Mouse (Mus musculus): ENCODE results near the gene Auts2. TPM values are rescaled to one million over a fixed set of nuclear protein-coding genes. Genes with fewer than 3 reads are reported as not detected.

The Auts2 gene
- polyA plus RNA-seq, 1 experiment from 2014 or later, result 70.9 TPM

GRCm38 (mm10) chr5:131458700-131459099 lies 1084.4 kb downstream of the Auts2 start:
- H3K9ac ChIP-seq, result no peak overlapping the region
- WGBS, result 25% methylated on average over 6 of the region's 6 CpGs
- H3K4me1 ChIP-seq, result peaks cover 13% of the 10 kb centered on the region
- H3K36me3 ChIP-seq (replicated peaks), result peaks cover 23% of the 10 kb centered on the region
- peak overlapping the region; percentile 51 for H3K27ac ChIP-seq
- no peaks in the 10 kb centered on the region for H3K9me3 ChIP-seq
- no peak overlapping the region for H3K4me3 ChIP-seq
- no peak overlapping the region for H3K4me2 ChIP-seq
- H3K27me3 ChIP-seq (replicated peaks), result no peaks in the 10 kb centered on the region
- no peak for ATAC-seq (replicated peaks)

- peak; percentile 53; the same call in 1 of the 2 replicates for ATAC-seq (replicated peaks)
- H3K27me3 ChIP-seq (replicated peaks), result no peaks in the 10 kb centered on the region
- peaks cover 13% of the 10 kb centered on the region for H3K4me1 ChIP-seq
- peaks cover 23% of the 10 kb centered on the region for H3K36me3 ChIP-seq (replicated peaks)
- H3K4me2 ChIP-seq, result no peak overlapping the region
- H3K27ac ChIP-seq, result peak overlapping the region; percentile 51
- H3K4me3 ChIP-seq, result no peak overlapping the region
- no peaks in the 10 kb centered on the region for H3K9me3 ChIP-seq
- WGBS, result 52% methylated on average over 7 of the region's 7 CpGs
- no peak overlapping the region for H3K9ac ChIP-seq
Measured at GRCm38 (mm10) chr5:131457999-131458398, 1085.1 kb downstream of the Auts2 start.

- Histone ChIP-seq H3K4me3 (no peak overlapping the region), H3K36me3 (replicated peaks) (peaks cover 50% of the 10 kb centered on the region), H3K9me3 (no peaks in the 10 kb centered on the region), H3K9ac (no peak overlapping the region), H3K4me2 (no peak overlapping the region), H3K27me3 (replicated peaks) (no peaks in the 10 kb centered on the region), H3K27ac (0 out of 2 replicates have a peak overlapping the region, but pooled peaks have one; percentile 24), H3K4me1 (no peaks in the 10 kb centered on the region)
- WGBS, result 78% methylated on average over 7 of the region's 7 CpGs
- ATAC-seq (replicated peaks), result no peak
Measured at GRCm38 (mm10) chr5:131449181-131449868, 1093.8 kb downstream of the Auts2 start.

GRCm38 (mm10) chr5:131435239-131435876 lies 1107.8 kb downstream of the Auts2 start:
- ATAC-seq (replicated peaks), result peak; percentile 37; the same call in 1 of the 2 replicates
- Histone ChIP-seq H3K27ac (0 out of 2 replicates have a peak overlapping the region, but pooled peaks have one; percentile 9), H3K36me3 (replicated peaks) (peaks cover 22% of the 10 kb centered on the region), H3K9ac (no peak overlapping the region), H3K4me1 (peaks cover 8% of the 10 kb centered on the region; the same call in 1 of the 2 replicates), H3K9me3 (no peaks in the 10 kb centered on the region), H3K4me2 (no peak overlapping the region), H3K27me3 (replicated peaks) (no peaks in the 10 kb centered on the region), H3K4me3 (no peak overlapping the region)
- 50% methylated on average over 10 of the region's 10 CpGs for WGBS

DNA sequence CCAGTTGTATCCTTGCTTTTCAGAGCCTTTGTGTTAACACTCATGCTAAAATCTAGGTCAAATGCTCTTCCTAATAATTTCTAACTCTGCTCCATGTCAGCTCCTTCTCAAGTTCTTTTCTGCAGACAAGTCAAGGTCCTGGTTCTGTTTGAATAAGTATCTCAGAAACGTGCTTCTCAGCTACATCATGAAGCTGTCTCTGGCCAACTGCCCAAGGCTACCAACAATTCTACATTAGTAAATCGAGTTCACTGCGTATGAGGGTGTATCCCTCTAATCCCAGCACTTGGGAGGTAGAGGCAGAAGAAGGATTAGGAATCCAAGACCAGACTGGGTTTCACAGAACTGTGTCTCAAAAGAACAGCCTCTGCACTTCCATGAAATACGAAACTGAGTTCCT lies 1109.9 kb downstream of the Auts2 start:
- no peak for ATAC-seq (replicated peaks)
- 92% methylated on average over 4 of the region's 4 CpGs for WGBS

DNA sequence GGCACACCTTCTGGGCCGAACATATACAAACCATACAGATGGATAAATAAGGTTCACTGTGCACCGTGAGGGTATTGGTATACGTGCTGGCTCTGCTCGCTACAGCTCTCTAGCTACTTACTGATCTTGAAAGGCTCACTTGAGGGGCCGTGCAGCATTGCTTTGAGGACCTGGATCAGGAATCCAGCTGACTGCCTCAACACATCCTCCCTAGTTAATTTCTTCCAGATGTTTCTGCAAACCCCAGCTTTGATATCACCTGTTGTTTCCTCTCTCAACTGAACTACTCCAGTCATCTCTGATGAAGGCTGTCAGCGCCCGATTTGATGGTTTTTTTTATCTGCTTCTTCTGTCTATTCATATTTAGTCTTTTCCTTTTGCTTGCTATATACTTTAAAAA lies 1111.2 kb downstream of the Auts2 start:
- H3K4me3 ChIP-seq, result no peak overlapping the region
- ATAC-seq (replicated peaks), result no peak
- H3K36me3 ChIP-seq (replicated peaks), result peaks cover 7% of the 10 kb centered on the region; the same call in 1 of the 2 replicates
- WGBS, result 86% methylated on average over 7 of the region's 7 CpGs
- H3K27ac ChIP-seq, result no peak overlapping the region
- peaks cover 18% of the 10 kb centered on the region; the same call in 1 of the 2 replicates for H3K4me1 ChIP-seq
- no peak overlapping the region for H3K9ac ChIP-seq
- 0 out of 2 replicates have a peak, but pooled peaks cover 2% of the 10 kb centered on the region for H3K27me3 ChIP-seq (replicated peaks)
- no peaks in the 10 kb centered on the region for H3K9me3 ChIP-seq
- no peak overlapping the region for H3K4me2 ChIP-seq

More for the DNA sequence above, 1109.9 kb downstream of the Auts2 start:
- no peak overlapping the region for H3K9ac ChIP-seq
- H3K4me2 ChIP-seq, result no peak overlapping the region
- H3K27me3 ChIP-seq (replicated peaks), result 0 out of 2 replicates have a peak, but pooled peaks cover 2% of the 10 kb centered on the region
- no peak overlapping the region for H3K4me3 ChIP-seq
- H3K9me3 ChIP-seq, result no peaks in the 10 kb centered on the region
- H3K4me1 ChIP-seq, result peaks cover 11% of the 10 kb centered on the region; the same call in 1 of the 2 replicates
- peaks cover 7% of the 10 kb centered on the region for H3K36me3 ChIP-seq (replicated peaks)
- H3K27ac ChIP-seq, result no peak overlapping the region

- Histone ChIP-seq H3K36me3 (replicated peaks) (no peaks in the 10 kb centered on the region), H3K9me3 (no peaks in the 10 kb centered on the region), H3K27me3 (replicated peaks) (0 out of 2 replicates have a peak, but pooled peaks cover 2% of the 10 kb centered on the region), H3K4me2 (no peak overlapping the region), H3K27ac (no peak overlapping the region), H3K9ac (no peak overlapping the region), H3K4me1 (0 out of 2 replicates have a peak, but pooled peaks cover 11% of the 10 kb centered on the region), H3K4me3 (no peak overlapping the region)
- WGBS, result 32% methylated on average over 8 of the region's 8 CpGs
- ATAC-seq (replicated peaks), result no peak
Measured at GRCm38 (mm10) chr5:131430109-131430508, 1113.0 kb downstream of the Auts2 start.

DNA sequence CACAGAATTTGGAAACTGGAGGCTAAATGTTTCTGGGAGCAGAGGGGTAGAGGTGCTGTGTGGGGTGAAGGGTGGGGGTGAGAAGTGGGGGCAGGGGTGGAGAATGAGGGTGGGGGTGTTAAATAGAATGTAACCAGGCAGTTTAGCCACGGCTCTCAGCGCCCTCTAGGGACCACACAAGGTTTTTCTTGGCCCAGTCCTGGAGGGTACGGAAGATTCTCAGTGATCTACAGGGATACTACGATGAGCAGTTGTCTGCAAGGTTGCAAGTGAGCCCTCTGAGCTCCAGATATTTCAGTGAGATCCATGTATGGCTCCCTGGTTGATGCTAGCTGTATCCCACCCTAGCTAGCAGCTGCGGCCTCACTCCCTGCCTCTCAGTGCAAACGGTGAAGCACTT lies 1113.6 kb downstream of the Auts2 start:
- Histone ChIP-seq H3K27ac (no peak overlapping the region), H3K4me1 (0 out of 2 replicates have a peak, but pooled peaks cover 11% of the 10 kb centered on the region), H3K9me3 (no peaks in the 10 kb centered on the region), H3K9ac (no peak overlapping the region), H3K27me3 (replicated peaks) (0 out of 2 replicates have a peak, but pooled peaks cover 2% of the 10 kb centered on the region), H3K36me3 (replicated peaks) (no peaks in the 10 kb centered on the region), H3K4me2 (no peak overlapping the region), H3K4me3 (no peak overlapping the region)
- ATAC-seq (replicated peaks), result no peak
- WGBS, result 57% methylated on average over 6 of the region's 6 CpGs

- 0 out of 2 replicates have a peak, but pooled peaks cover 2% of the 10 kb centered on the region for H3K27me3 ChIP-seq (replicated peaks)
- H3K9me3 ChIP-seq, result no peaks in the 10 kb centered on the region
- no peak overlapping the region for H3K4me3 ChIP-seq
- H3K4me2 ChIP-seq, result no peak overlapping the region
- 0 out of 2 replicates have a peak, but pooled peaks cover 11% of the 10 kb centered on the region for H3K4me1 ChIP-seq
- H3K27ac ChIP-seq, result no peak overlapping the region
- no peaks in the 10 kb centered on the region for H3K36me3 ChIP-seq (replicated peaks)
- H3K9ac ChIP-seq, result no peak overlapping the region
- ATAC-seq (replicated peaks), result no peak
- 30% methylated on average over 11 of the region's 11 CpGs for WGBS
Measured at GRCm38 (mm10) chr5:131427734-131428413, 1115.3 kb downstream of the Auts2 start.

- Histone ChIP-seq H3K4me2 (no peak overlapping the region), H3K27me3 (replicated peaks) (no peaks in the 10 kb centered on the region), H3K9me3 (no peaks in the 10 kb centered on the region), H3K4me1 (0 out of 2 replicates have a peak, but pooled peaks cover 7% of the 10 kb centered on the region), H3K9ac (no peak overlapping the region), H3K4me3 (no peak overlapping the region), H3K36me3 (replicated peaks) (no peaks in the 10 kb centered on the region), H3K27ac (no peak overlapping the region)
- 84% methylated on average over 3 of the region's 3 CpGs for WGBS
- ATAC-seq (replicated peaks), result no peak
Measured at GRCm38 (mm10) chr5:131422737-131423136, 1120.4 kb downstream of the Auts2 start.

GRCm38 (mm10) chr5:131420406-131420805 lies 1122.7 kb downstream of the Auts2 start:
- H3K27me3 ChIP-seq (replicated peaks), result no peaks in the 10 kb centered on the region
- no peak overlapping the region for H3K4me3 ChIP-seq
- no peak overlapping the region for H3K4me2 ChIP-seq
- no peaks in the 10 kb centered on the region for H3K4me1 ChIP-seq
- H3K9ac ChIP-seq, result no peak overlapping the region
- 74% methylated on average over 2 of the region's 2 CpGs for WGBS
- ATAC-seq (replicated peaks), result no peak
- no peaks in the 10 kb centered on the region for H3K9me3 ChIP-seq
- no peak overlapping the region for H3K27ac ChIP-seq
- no peaks in the 10 kb centered on the region for H3K36me3 ChIP-seq (replicated peaks)
